Mouse (Mus musculus) MEL (cell line): ENCODE data around the gene E130309D02Rik. TPM values are rescaled to one million over a fixed set of nuclear protein-coding genes. Genes with fewer than 3 reads are reported as not detected.

Experiments used
- DNase-seq: peaks from one replicate; pipeline ENCODE4 v3.0.0; 2011; ENCODE audit warnings: low read depth, low spot score
- H3K27ac ChIP-seq: 2 replicates; pipeline ENCODE4 v1.5.1; 2012; ENCODE audit warnings: low read depth, mild to moderate bottlenecking, control low read depth, low read length, moderate library complexity; ENCODE audit not compliant: control insufficient read depth
- H3K27me3 ChIP-seq, 2 experiments: fragments of 150-350 bp in 1 of 2; sonication (generic) in 1 of 2; 2 replicates each; pipeline ENCODE4 v1.6.1; 2012; ENCODE audit warnings: low read length in 2 of 2, mild to moderate bottlenecking in 2 of 2, improper control_type of control experiment in 1 of 2, moderate library complexity in 1 of 2; ENCODE audit not compliant: insufficient read depth in 2 of 2, control insufficient read depth in 1 of 2
- H3K36me3 ChIP-seq, 2 experiments: 2 replicates each; pipeline ENCODE4 v1.6.1; 2012 to 2014; ENCODE audit warnings: low read length in 2 of 2, improper control_type of control experiment in 1 of 2, inconsistent platforms in 1 of 2, mild to moderate bottlenecking in 1 of 2; ENCODE audit not compliant: insufficient read depth in 2 of 2, control insufficient read depth in 1 of 2
- H3K4me1 ChIP-seq, 2 experiments: fragments of 150-350 bp in 1 of 2; sonication (generic) in 1 of 2; 2 replicates each; pipeline ENCODE4 v1.6.1; 2012; ENCODE audit warnings: low read length in 2 of 2, improper control_type of control experiment in 1 of 2, mild to moderate bottlenecking in 1 of 2; ENCODE audit not compliant: insufficient read depth in 2 of 2, control insufficient read depth in 1 of 2
- H3K4me3 ChIP-seq, 2 experiments: fragments of 150-350 bp in 1 of 2; sonication (generic) in 1 of 2; 2 replicates each; pipeline ENCODE4 v1.5.1; 2012; ENCODE audit warnings: low read depth in 2 of 2, low read length in 2 of 2, mild to moderate bottlenecking in 2 of 2, moderate library complexity in 2 of 2, control low read depth in 1 of 2, improper control_type of control experiment in 1 of 2; ENCODE audit not compliant: control insufficient read depth in 1 of 2, insufficient read depth in 1 of 2
- H3K79me2 ChIP-seq: 2 replicates; pipeline ENCODE4 v1.6.1; 2012; ENCODE audit warnings: mild to moderate bottlenecking, low read length, moderate library complexity; ENCODE audit not compliant: control insufficient read depth, poor library complexity, insufficient read depth
- H3K9ac ChIP-seq: 2 replicates; pipeline ENCODE4 v1.6.1; 2012; ENCODE audit warnings: low read depth, mild to moderate bottlenecking, control low read depth, low read length, moderate library complexity; ENCODE audit not compliant: control insufficient read depth, poor library complexity, severe bottlenecking
- H3K9me3 ChIP-seq: fragments of 150-350 bp; sonication (generic); replicated peaks from 2 replicates; pipeline ENCODE4 v1.6.1; 2012; ENCODE audit warnings: mild to moderate bottlenecking, low read length, improper control_type of control experiment, moderate library complexity; ENCODE audit not compliant: insufficient read depth
- BHLHE40 ChIP-seq: IDR thresholded peaks from 2 replicates; pipeline ENCODE4 v1.6.1; 2012; ENCODE audit warnings: low read depth, mild to moderate bottlenecking, inconsistent platforms, low read length, improper control_type of control experiment, borderline replicate concordance
- CHD2 ChIP-seq: IDR thresholded peaks from 2 replicates; pipeline ENCODE4 v1.6.1; 2011; ENCODE audit warnings: low read length, improper control_type of control experiment
- CTCF ChIP-seq, 3 experiments: IDR thresholded peaks in 2 of 3; conservative IDR thresholded peaks in 1 of 3; 2 replicates each; pipeline ENCODE4 v1.5.1; 2011 to 2012; ENCODE audit warnings: low read length in 3 of 3, low read depth in 2 of 3, mild to moderate bottlenecking in 2 of 3, improper control_type of control experiment in 1 of 3, inconsistent platforms in 1 of 3, mixed read lengths in 1 of 3, moderate library complexity in 1 of 3; ENCODE audit not compliant: control insufficient read depth in 1 of 3, insufficient read depth in 1 of 3, poor library complexity in 1 of 3, severe bottlenecking in 1 of 3
- ELF1 ChIP-seq: IDR thresholded peaks from 2 replicates; pipeline ENCODE4 v1.6.1; 2014; ENCODE audit warnings: low read depth, mild to moderate bottlenecking, inconsistent platforms, low read length, improper control_type of control experiment, moderate library complexity
- GABPA ChIP-seq: IDR thresholded peaks from 2 replicates; pipeline ENCODE4 v1.6.1; 2012; ENCODE audit warnings: low read depth, mild to moderate bottlenecking, inconsistent platforms, low read length, improper control_type of control experiment, moderate library complexity
- GATA1 ChIP-seq: IDR thresholded peaks from 2 replicates; pipeline ENCODE4 v1.6.1; 2011; ENCODE audit warnings: low read depth, low read length, improper control_type of control experiment
- HCFC1 ChIP-seq: IDR thresholded peaks from 2 replicates; pipeline ENCODE4 v1.6.1; 2012; ENCODE audit warnings: low read depth, mild to moderate bottlenecking, inconsistent platforms, low read length, improper control_type of control experiment, moderate library complexity
- JUND ChIP-seq: IDR thresholded peaks from 2 replicates; pipeline ENCODE4 v1.6.1; 2011; ENCODE audit warnings: low read depth, mild to moderate bottlenecking, improper control_type of control experiment, low read length
- KAT2A ChIP-seq: conservative IDR thresholded peaks from 2 replicates; pipeline ENCODE4 v1.6.1; 2012; ENCODE audit warnings: low read depth, low read length, improper control_type of control experiment, inconsistent platforms
- MAX ChIP-seq: IDR thresholded peaks from 2 replicates; pipeline ENCODE4 v1.6.1; 2011; ENCODE audit warnings: low read length, improper control_type of control experiment
- MAZ ChIP-seq: IDR thresholded peaks from 2 replicates; pipeline ENCODE4 v1.6.1; 2012; ENCODE audit warnings: low read depth, mild to moderate bottlenecking, inconsistent platforms, low read length, improper control_type of control experiment
- MXI1 ChIP-seq: IDR thresholded peaks from 2 replicates; pipeline ENCODE4 v1.6.1; 2011; ENCODE audit warnings: mild to moderate bottlenecking, low read depth, low read length, improper control_type of control experiment
- POLR2A ChIP-seq, 2 experiments: IDR thresholded peaks; 2 replicates each; pipeline ENCODE4 v1.6.1; 2011 to 2012; ENCODE audit warnings: low read length in 2 of 2, mild to moderate bottlenecking in 2 of 2, control low read depth in 1 of 2, improper control_type of control experiment in 1 of 2, low read depth in 1 of 2, moderate library complexity in 1 of 2; ENCODE audit not compliant: control insufficient read depth in 1 of 2, insufficient read depth in 1 of 2, poor library complexity in 1 of 2
- POLR2AphosphoS5 ChIP-seq: IDR thresholded peaks from 2 replicates; pipeline ENCODE4 v1.6.1; 2012; ENCODE audit warnings: low read depth, borderline replicate concordance, mild to moderate bottlenecking, inconsistent platforms, low read length, moderate library complexity, mixed read lengths
- RAD21 ChIP-seq: IDR thresholded peaks from 2 replicates; pipeline ENCODE4 v1.6.1; 2011; ENCODE audit warnings: mild to moderate bottlenecking, low read depth, low read length, improper control_type of control experiment
- SMC3 ChIP-seq: IDR thresholded peaks from 2 replicates; pipeline ENCODE4 v1.6.1; 2011; ENCODE audit warnings: low read depth, low read length, improper control_type of control experiment
- TAL1 ChIP-seq: IDR thresholded peaks from 2 replicates; pipeline ENCODE4 v1.6.1; 2012; ENCODE audit warnings: mild to moderate bottlenecking, inconsistent platforms, low read length, moderate library complexity, mixed read lengths
- TBP ChIP-seq: IDR thresholded peaks from 2 replicates; pipeline ENCODE4 v1.8.0; 2011; ENCODE audit warnings: low read depth, low read length, improper control_type of control experiment
- USF1 ChIP-seq: IDR thresholded peaks from 2 replicates; pipeline ENCODE4 v1.6.1; 2014; ENCODE audit warnings: low read depth, mild to moderate bottlenecking, inconsistent platforms, low read length, improper control_type of control experiment, moderate library complexity
- polyA plus RNA-seq, 2 experiments: library from polyadenylated mRNA; stranded (reverse) in 1 of 2; unstranded in 1 of 2; fragments of >175 nt in 1 of 2; fragments of >200 nt in 1 of 2; gene quantifications; 2 replicates each; pipeline versions ENCODE4 v1.2.1 to v1.2.4; 2012; ENCODE audit warnings: low replicate concordance in 2 of 2, low read depth in 1 of 2; ENCODE audit not compliant: insufficient read length in 2 of 2, insufficient read depth in 1 of 2, missing spikeins in 1 of 2
- total RNA-seq: library from RNA; depleted of rRNA; stranded (reverse); fragments of 300-350 nt; gene quantifications from 2 replicates; pipeline ENCODE4 v1.2.3, GENCODE M21; 2012

E130309D02Rik gene
- total and polyA plus RNA-seq, 3 experiments = 59.3 to 92.4 TPM; not detected in 1

- H3K9me3 ChIP-seq = no peaks in the 10 kb centered on the region
- peaks cover 0 to 4% of the 10 kb centered on the region in 2 experiments; a peak in 2 of 4 replicates for H3K36me3 ChIP-seq
- no peak for DNase-seq
- H3K9ac ChIP-seq = no peak overlapping the region
- no peak overlapping the region for H3K4me3 ChIP-seq
- H3K27ac ChIP-seq = no peak overlapping the region
- no peak for TF ChIP-seq JUND
- TF ChIP-seq TAL1 = no peak
- no peak for TF ChIP-seq ELF1
- TF ChIP-seq CHD2 = no peak
- TF ChIP-seq GATA1 = no peak
- no peak for TF ChIP-seq USF1
- no peak for TF ChIP-seq MAX
- TF ChIP-seq MXI1 = no peak
- no peak for TF ChIP-seq POLR2AphosphoS5
- no peak for TF ChIP-seq KAT2A
- TF ChIP-seq HCFC1 = no peak
- TF ChIP-seq TBP = no peak
- TF ChIP-seq BHLHE40 = no peak
- TF ChIP-seq GABPA = no peak
- no peaks in the 10 kb centered on the region for H3K79me2 ChIP-seq
- no peaks in the 10 kb centered on the region for H3K27me3 ChIP-seq
- H3K4me1 ChIP-seq = peaks cover 0 to 3% of the 10 kb centered on the region in 2 experiments; a peak in 1 of 4 replicates
Observed at GRCm38 (mm10) chr5:143361428-143361827, 46.3 kb upstream of the E130309D02Rik start.

DNA sequence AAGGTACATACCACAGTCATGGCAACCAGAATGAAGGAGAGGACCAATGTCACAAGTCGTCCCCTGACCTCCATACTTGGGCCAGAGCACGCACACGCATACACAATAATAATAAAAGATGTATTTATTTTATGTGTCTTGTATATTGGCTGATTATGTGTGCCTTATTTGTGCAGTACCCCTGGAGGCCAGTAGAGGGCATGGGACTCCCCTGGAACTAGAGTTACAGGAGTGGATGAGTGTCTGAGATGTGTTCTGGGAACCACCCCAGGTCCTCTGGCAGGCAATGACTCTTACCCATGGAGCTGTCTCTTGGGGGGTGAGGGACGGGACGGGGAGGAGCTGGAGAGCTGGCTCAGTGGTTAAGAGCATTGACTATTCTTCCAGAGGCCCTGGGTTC is 44.8 kb upstream of the E130309D02Rik start:
- DNase-seq = peak; percentile 59
- no peak for TF ChIP-seq TBP
- TF ChIP-seq CTCF (IDR thresholded peaks at IDR 0.05 in 2 of 3, conservative IDR thresholded peaks at IDR 0.05 in 1 of 3; ENCODE audit: control insufficient read depth in 1 of 3, insufficient read depth in 1 of 3, low read depth in 2 of 3, low read length in 3 of 3, poor library complexity in 1 of 3, severe bottlenecking in 1 of 3) = peak; percentile 61 to 80 (median 67)
- no peak for TF ChIP-seq MAZ
- TF ChIP-seq POLR2A (IDR thresholded peaks at IDR 0.05; ENCODE audit: control insufficient read depth in 1 of 2, insufficient read depth in 1 of 2, low read depth in 1 of 2, low read length in 2 of 2, poor library complexity in 1 of 2) = no peak
- TF ChIP-seq RAD21 = peak; percentile 46
- peak; percentile 52 for TF ChIP-seq SMC3

More for the DNA sequence above, 44.8 kb upstream of the E130309D02Rik start:
- Histone ChIP-seq H3K79me2 (no peaks in the 10 kb centered on the region), H3K27me3 (no peaks in the 10 kb centered on the region), H3K9ac (no peak overlapping the region), H3K27ac (no peak overlapping the region), H3K4me1 (no peaks in the 10 kb centered on the region), H3K4me3 (no peak overlapping the region), H3K9me3 (no peaks in the 10 kb centered on the region), H3K36me3 (no peaks in the 10 kb centered on the region)
